Mouse (Mus musculus): ENCODE data around the gene Nsf. TPM values are rescaled to one million over a fixed set of nuclear protein-coding genes. Genes with fewer than 3 reads are reported as not detected.

Gene Nsf
- polyA plus RNA-seq, 1 experiment from 2014 or later: 29.3 TPM

Other genes with a start within 250 kb of the Nsf start
- gene Wnt9b, start 204.2 kb downstream of the Nsf start, polyA plus RNA-seq (2015; fragmentation: Nextera tagmentation; extraction: Ambion mirVana): 0.80 and 0.91 TPM in 2 replicates
- gene Wnt3, start 179.9 kb downstream of the Nsf start, polyA plus RNA-seq (2015; fragmentation: Nextera tagmentation; extraction: Ambion mirVana): not detected in 2 replicates
- gene Arf2, start 12.7 kb upstream of the Nsf start, polyA plus RNA-seq (2015; fragmentation: Nextera tagmentation; extraction: Ambion mirVana): 56.1 and 58.1 TPM in 2 replicates
- gene Crhr1, start 178.8 kb upstream of the Nsf start, polyA plus RNA-seq (2015; fragmentation: Nextera tagmentation; extraction: Ambion mirVana): not detected in 2 replicates
- not detected in 2 replicates for gene Sppl2c, start 232.3 kb upstream of the Nsf start, polyA plus RNA-seq (2015; fragmentation: Nextera tagmentation; extraction: Ambion mirVana)

Measured in heart, embryonic 13.5 days (tissue).